Mouse (Mus musculus) midbrain, embryonic 10.5 days (tissue): ENCODE measurements at regions not wholly inside any gene's neighbourhood (a gene's known extent, or its start where the extent isn't known, plus 50 kb on each side); places are given as distances from the start of the nearest gene placed in this dataset.
A peak's percentile ranks its signal among the peaks of the same experiment; 100 is the strongest.

Experiments used
- DNase-seq: peaks from one replicate; pipeline ENCODE4 v3.0.0-alpha.2; 2017; ENCODE audit warnings: low spot score
- H3K27ac ChIP-seq: fragments of 300-500 bp; sonication (generic); replicated peaks from 2 replicates; pipeline ENCODE4 v1.5.1; 2016; ENCODE audit warnings: mild to moderate bottlenecking
- H3K27me3 ChIP-seq: fragments of 300-500 bp; sonication (generic); 2 replicates; pipeline ENCODE4 v1.6.1; 2016; ENCODE audit warnings: low read depth, mild to moderate bottlenecking; ENCODE audit not compliant: poor library complexity, severe bottlenecking
- H3K36me3 ChIP-seq: fragments of 300-500 bp; sonication (generic); 2 replicates; pipeline ENCODE4 v1.6.1; 2016; ENCODE audit warnings: mild to moderate bottlenecking, moderate library complexity
- H3K4me1 ChIP-seq: fragments of 300-500 bp; sonication (generic); 2 replicates; pipeline ENCODE4 v1.6.1; 2016
- H3K4me3 ChIP-seq: fragments of 300-500 bp; sonication (generic); 2 replicates; pipeline ENCODE4 v1.5.1; 2016; ENCODE audit warnings: mild to moderate bottlenecking, moderate library complexity
- H3K9me3 ChIP-seq: fragments of 300-500 bp; sonication (generic); replicated peaks from 2 replicates; pipeline ENCODE4 v1.6.1; 2016; ENCODE audit warnings: mild to moderate bottlenecking
- WGBS: fragments of 180-500 bp; shearing (Covaris S2); methylation state at CpG from one replicate; pipeline ENCODE4 v1.1.7; 2016; 5-methylcytosine and 5-hydroxymethylcytosine counted together

DNA sequence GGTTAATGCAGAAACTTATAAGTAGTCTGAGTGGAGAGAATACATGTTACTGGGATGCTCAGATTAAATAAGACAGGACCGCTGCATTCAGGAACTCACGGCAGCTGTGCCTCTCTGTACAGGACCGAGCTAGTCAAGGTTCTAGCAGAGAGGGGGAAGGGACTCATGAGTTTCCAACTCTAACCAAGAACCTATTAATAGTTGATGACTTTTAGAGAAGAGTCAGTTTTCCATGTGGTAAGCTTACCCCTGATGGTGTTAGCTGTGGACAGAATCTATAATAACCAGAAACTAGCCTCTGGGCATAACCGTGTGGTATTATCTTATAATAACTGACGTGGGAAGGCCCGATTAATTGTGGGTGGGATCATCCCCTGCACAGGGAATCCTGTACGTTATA is 316.2 kb downstream of the Gadd45g start:
- DNase-seq: no peak
- H3K27ac ChIP-seq: no peak overlapping the region
- no peaks in the 10 kb centered on the region for H3K27me3 ChIP-seq
- WGBS: 91% methylated on average over 7 of the region's 7 CpGs
- no peaks in the 10 kb centered on the region for H3K9me3 ChIP-seq
- H3K36me3 ChIP-seq: no peaks in the 10 kb centered on the region
- no peak overlapping the region for H3K4me3 ChIP-seq
- no peaks in the 10 kb centered on the region for H3K4me1 ChIP-seq

DNA sequence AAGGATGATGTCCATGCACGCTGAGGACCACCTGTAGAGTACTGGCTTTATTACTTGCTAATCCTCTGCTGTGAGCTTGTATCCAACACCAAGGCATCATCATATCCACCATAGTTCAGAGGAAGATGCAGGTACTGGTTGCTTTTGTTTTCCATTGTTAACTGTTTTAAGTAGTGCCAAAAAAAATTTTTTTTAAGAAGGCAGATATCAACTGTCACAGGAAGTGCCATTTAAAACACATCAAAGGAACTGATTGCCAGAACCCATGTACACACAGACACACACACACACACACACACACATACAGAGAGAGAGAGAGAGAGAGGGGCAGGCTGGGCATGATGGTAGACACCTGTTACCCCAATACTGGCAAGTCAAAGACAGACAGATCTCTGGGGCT is 319.1 kb downstream of the Gadd45g start:
- 80% methylated on average over 1 of the region's 1 CpGs for WGBS

DNA sequence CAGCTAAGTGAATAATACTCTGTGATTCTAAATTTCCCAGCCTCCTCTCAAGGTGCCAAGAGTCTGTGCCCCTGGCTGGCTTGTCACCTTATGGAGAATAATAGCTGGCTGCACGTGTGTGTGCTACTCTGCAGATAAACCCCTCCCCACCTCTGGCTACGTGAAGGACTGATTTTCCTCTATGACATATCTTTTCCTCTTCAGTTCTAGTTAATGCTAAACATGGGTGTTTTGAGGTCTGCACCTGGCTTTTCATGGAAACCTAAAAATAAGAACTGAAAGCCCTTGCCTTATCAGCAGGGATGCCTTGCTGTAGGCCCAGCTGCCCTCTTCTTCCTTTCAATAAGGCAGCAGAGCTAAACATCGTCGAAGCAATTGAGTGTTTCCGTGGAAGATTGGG is 321.5 kb downstream of the Gadd45g start:
- DNase-seq: no peak
- Histone ChIP-seq H3K27me3 (no peaks in the 10 kb centered on the region), H3K36me3 (no peaks in the 10 kb centered on the region), H3K27ac (no peak overlapping the region), H3K4me1 (0 out of 2 replicates have a peak, but pooled peaks cover 5% of the 10 kb centered on the region), H3K4me3 (no peak overlapping the region), H3K9me3 (no peaks in the 10 kb centered on the region)
- WGBS: 86% methylated on average over 5 of the region's 5 CpGs

More for the DNA sequence above, 319.1 kb downstream of the Gadd45g start:
- Histone ChIP-seq H3K9me3 (no peaks in the 10 kb centered on the region), H3K4me1 (0 out of 2 replicates have a peak, but pooled peaks cover 5% of the 10 kb centered on the region), H3K4me3 (no peak overlapping the region), H3K27me3 (no peaks in the 10 kb centered on the region), H3K36me3 (no peaks in the 10 kb centered on the region), H3K27ac (no peak overlapping the region)
- no peak for DNase-seq

DNA sequence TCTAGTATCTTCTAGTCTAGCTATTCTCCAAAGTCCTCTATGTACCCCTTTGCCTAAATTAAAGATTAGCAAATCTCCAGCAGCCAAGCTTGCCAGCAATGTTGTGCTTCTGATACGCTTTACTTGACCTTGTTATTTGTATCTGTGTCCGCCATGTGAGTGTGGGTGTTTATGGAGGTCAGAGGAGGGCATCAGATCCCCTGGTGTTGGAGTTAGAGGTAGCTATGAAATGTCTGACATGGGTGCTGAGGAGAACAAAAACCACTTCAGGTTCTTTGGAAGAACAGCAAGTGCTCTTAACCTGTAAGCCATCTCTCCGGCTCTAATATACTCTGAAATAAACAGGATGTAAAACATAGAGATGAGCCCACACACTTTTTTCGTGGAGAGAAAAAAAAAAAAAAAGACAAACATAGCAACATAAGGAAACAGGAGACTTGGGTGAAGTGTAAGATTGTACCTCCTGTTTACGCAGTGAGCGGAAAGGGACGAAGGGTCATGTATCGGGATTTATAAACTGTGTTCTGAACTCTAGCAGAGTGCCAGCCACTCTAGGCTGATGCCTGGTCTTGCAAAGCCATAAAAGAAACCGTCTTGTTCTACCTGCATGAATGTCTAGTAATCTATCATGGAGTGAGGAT is 326.3 kb downstream of the Gadd45g start:
- WGBS: 91% methylated on average over 9 of the region's 9 CpGs
- Histone ChIP-seq H3K36me3 (no peaks in the 10 kb centered on the region), H3K27me3 (no peaks in the 10 kb centered on the region), H3K27ac (no peak overlapping the region), H3K9me3 (no peaks in the 10 kb centered on the region), H3K4me3 (no peak overlapping the region), H3K4me1 (0 out of 2 replicates have a peak, but pooled peaks cover 5% of the 10 kb centered on the region)
- no peak for DNase-seq

DNA sequence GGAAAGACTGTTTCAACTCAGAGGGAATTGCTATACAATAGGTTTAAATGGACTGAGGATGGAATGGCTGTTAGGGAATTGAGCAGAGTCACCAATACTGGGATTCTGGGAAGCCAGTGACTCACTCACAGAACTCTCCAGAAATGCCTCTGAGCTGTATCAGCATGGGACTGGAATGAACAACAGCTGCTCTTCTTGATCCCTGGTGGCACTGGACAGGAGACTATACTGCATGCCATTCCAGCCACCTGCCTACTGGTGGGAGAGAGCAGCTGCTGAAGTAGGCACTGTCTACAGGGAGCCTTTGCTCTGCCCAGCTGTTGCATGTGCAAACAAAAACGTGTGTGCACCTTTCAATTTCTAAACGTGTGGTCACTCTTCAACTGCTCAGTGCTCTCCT is 329.2 kb downstream of the Gadd45g start:
- Histone ChIP-seq H3K4me1 (no peaks in the 10 kb centered on the region), H3K36me3 (no peaks in the 10 kb centered on the region), H3K4me3 (no peak overlapping the region), H3K27ac (no peak overlapping the region), H3K9me3 (no peaks in the 10 kb centered on the region), H3K27me3 (no peaks in the 10 kb centered on the region)
- WGBS: 73% methylated on average over 2 of the region's 2 CpGs
- no peak for DNase-seq

DNA sequence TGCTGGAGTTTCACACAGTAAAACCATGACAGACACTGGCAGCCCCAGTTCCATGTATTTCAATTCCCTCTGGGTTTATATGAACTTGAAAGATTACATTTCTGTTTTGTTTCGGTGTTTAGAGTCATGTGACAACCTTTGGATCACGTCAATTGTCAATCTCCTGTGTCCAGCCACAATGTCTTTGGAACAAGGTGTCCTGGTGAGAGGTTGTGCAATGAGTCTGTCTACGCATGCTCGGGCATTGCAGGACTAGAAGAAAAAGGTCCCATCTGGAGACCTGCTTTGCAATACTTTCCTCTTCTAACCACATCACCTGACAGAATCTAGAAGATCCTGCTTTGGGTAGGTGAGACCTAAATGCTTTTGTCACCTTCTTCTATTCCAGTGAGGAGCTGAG is 333.5 kb downstream of the Gadd45g start:
- Histone ChIP-seq H3K36me3 (no peaks in the 10 kb centered on the region), H3K9me3 (no peaks in the 10 kb centered on the region), H3K4me3 (no peak overlapping the region), H3K27ac (no peak overlapping the region), H3K4me1 (no peaks in the 10 kb centered on the region), H3K27me3 (peaks cover 27% of the 10 kb centered on the region)
- DNase-seq: no peak
- 92% methylated on average over 4 of the region's 4 CpGs for WGBS

DNA sequence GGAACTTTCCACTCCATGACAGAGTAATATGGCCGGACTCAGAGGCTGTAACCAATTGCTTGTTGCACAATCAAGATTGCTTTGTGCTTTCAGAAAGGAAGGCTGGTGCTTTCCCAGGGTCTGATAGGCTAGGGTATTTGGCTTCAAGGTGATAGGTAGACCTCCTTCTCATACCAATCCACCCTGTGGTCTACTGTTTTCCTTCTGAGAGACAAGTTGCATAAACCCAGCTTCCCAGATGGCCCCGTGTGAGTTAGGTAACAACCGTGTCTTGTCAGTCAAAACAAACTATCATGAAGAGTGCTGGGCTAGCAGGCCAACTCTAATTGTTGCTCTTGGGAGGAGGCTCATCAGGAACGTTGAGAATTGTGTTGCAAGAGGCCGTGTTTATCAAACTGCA is 337.2 kb downstream of the Gadd45g start:
- Histone ChIP-seq H3K9me3 (no peaks in the 10 kb centered on the region), H3K27me3 (peaks cover 51% of the 10 kb centered on the region), H3K36me3 (no peaks in the 10 kb centered on the region), H3K27ac (no peak overlapping the region), H3K4me1 (peaks cover 9% of the 10 kb centered on the region), H3K4me3 (no peak overlapping the region)
- no peak for DNase-seq
- WGBS: 81% methylated on average over 5 of the region's 5 CpGs

DNA sequence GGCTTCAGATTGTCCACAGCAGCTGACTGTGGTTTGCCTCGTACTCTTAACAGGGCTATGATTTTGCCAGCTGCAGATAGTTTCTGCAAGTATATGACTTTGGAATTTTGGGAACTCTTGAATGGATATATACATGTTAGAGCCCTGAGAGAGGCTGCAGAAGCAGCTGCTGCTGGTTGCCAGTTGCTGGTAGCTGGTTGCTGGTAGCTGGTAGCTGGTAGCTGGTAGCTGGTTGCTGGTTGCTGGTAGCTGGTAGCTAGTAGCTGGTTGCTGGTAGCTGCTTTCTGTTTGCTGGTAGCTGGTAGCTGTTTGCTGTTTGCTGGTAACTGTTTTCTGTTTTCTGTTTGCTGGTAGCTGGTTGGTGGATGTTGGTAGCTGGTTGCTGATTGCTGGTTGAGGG is 339.1 kb downstream of the Gadd45g start:
- WGBS: 81% methylated on average over 1 of the region's 1 CpGs
- no peak for DNase-seq
- H3K27me3 ChIP-seq: peaks cover 61% of the 10 kb centered on the region
- no peak overlapping the region for H3K4me3 ChIP-seq
- H3K27ac ChIP-seq: no peak overlapping the region
- no peaks in the 10 kb centered on the region for H3K9me3 ChIP-seq
- no peaks in the 10 kb centered on the region for H3K36me3 ChIP-seq
- H3K4me1 ChIP-seq: peaks cover 21% of the 10 kb centered on the region

DNA sequence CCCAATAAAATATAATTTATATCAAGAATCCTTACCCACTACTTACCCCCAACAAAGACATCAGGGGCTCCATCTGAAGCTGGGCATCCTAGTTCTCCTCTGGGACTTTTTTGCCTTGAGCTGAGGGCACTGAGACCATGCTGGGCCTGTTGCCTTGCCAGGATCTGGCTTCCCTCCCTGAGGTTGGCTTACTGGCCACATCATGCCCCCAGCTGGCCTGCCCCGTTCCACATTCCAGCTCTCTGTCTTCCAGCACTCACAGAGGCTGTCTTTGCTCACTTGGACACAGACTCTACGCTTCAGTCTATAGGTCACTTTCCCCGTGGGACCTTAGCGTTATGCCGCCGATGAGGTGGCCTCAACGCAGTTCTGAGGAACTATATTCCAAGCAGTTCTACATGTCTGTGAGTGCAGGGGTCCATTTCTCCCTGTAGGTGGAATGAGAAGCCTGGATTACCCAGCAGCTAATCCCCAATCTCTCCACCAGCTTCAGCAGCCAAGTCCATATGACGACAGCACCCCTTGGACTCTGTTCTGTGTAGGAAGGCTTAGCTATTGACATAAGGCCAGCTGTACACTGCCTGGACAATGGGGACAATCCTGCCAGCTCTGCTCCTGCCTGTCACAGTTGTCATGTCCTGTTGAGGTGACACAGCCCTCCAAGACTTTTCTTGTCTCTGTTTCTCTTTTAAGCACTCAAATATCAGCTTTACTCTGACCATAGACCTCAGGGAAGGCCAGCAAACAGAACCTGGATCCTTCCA is 341.5 kb downstream of the Gadd45g start:
- Histone ChIP-seq H3K27me3 (peaks cover 75% of the 10 kb centered on the region), H3K4me1 (peaks cover 21% of the 10 kb centered on the region), H3K36me3 (no peaks in the 10 kb centered on the region), H3K4me3 (no peak overlapping the region), H3K9me3 (no peaks in the 10 kb centered on the region), H3K27ac (0 out of 2 replicates have a peak overlapping the region, but pooled peaks have one; percentile 35)
- peak; percentile 35 for DNase-seq
- WGBS: 87% methylated on average over 8 of the region's 8 CpGs

DNA sequence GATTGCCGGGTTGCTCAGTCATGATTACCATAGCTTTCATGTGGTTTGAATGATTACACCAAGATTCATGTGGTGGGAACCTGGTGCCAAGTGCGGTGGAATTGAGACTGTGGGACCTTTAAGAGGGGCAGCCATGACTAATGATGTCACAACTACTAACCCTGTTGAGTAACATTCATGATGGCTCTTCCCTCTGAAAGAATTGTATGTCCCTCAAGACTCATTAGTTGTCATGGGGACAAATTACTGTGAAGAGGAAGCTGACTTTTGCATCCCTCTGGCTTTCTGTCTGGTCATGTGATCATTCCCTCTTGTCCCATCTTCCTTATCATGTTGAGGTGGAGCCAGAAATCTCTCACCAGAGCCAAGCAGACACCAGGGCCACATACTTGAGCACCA is 342.1 kb downstream of the Gadd45g start:
- Histone ChIP-seq H3K4me3 (no peak overlapping the region), H3K36me3 (no peaks in the 10 kb centered on the region), H3K9me3 (no peaks in the 10 kb centered on the region), H3K27me3 (peaks cover 75% of the 10 kb centered on the region), H3K4me1 (peaks cover 23% of the 10 kb centered on the region), H3K27ac (no peak overlapping the region)
- DNase-seq: no peak
- WGBS: 78% methylated on average over 2 of the region's 2 CpGs

DNA sequence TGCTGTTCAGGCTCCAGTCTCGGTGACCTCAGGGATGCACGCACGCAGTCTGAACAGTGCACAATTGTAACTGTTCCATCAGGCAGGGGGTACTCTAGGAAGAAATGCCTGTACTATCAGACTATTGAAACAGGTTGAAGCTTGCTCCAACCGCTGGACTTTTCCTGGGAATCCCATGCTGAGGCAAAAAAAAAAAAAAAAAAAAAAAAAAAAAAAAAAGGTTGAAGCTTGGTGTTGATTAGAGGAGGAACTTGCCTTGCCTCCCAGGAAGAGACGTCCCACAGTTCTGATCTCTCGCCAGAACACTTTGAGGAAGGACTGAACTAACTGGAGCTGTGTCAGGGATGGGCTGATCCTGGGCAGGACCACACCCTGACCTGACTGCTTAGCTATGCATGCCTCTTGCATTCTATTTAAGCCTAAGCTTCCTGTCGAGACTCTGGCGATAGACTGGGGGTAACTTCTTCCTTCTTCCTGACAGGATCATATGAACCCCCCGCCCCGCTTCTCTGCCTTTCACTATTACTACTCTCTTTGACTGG is 341.6 kb downstream of the Diras2 start:
- H3K4me3 ChIP-seq: no peak overlapping the region
- peaks cover 77% of the 10 kb centered on the region for H3K27me3 ChIP-seq
- H3K4me1 ChIP-seq: peaks cover 31% of the 10 kb centered on the region
- no peak overlapping the region for H3K27ac ChIP-seq
- WGBS: 80% methylated on average over 10 of the region's 10 CpGs
- no peak for DNase-seq
- no peaks in the 10 kb centered on the region for H3K36me3 ChIP-seq
- no peaks in the 10 kb centered on the region for H3K9me3 ChIP-seq

DNA sequence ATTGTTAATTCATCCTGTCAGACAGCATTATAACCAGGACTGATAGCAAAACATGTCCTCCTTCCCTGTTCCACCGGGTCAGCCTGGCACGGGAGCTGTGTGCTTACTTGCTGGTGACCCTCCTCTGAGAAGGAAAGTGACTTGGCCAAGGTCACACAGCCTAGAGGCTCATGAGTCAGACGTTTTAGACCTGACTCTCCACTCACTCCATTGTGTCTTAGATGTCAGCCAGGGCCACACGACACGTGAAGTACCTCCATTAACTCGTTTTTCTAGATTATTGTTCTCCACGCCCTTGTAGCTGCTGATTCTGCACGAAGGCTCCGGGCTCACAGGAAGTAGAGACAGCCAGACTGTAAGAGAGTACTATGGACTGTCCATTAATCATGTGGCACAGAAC is 340.8 kb downstream of the Diras2 start:
- no peak for DNase-seq
- no peaks in the 10 kb centered on the region for H3K9me3 ChIP-seq
- peaks cover 75% of the 10 kb centered on the region for H3K27me3 ChIP-seq
- H3K36me3 ChIP-seq: no peaks in the 10 kb centered on the region
- whole genome bisulfite sequencing: 83% methylated on average over 9 of the region's 9 CpGs
- no peak overlapping the region for H3K4me3 ChIP-seq
- peaks cover 39% of the 10 kb centered on the region for H3K4me1 ChIP-seq
- H3K27ac ChIP-seq: no peak overlapping the region
